Mouse (Mus musculus) kidney, embryonic 16.5 days (tissue): ENCODE results near the gene Gnat3. TPM values are rescaled to one million over a fixed set of nuclear protein-coding genes. Genes with fewer than 3 reads are reported as not detected.
"Not testable (repeated sequence)": the region's sequence is repeated elsewhere in the genome, so short reads cannot be mapped to it uniquely, and the experiment has no call there.

Source experiments
- ATAC-seq: fragments of 200-750 bp; cut with Nextera tagmentation; 2 replicates; pipeline ENCODE4 v1.8.0; 2017; ENCODE audit warnings: moderate TSS enrichment; ENCODE audit not compliant: low FRiP score, low TSS enrichment
- H3K27ac ChIP-seq: fragments of 300-500 bp; sonication (generic); 2 replicates; pipeline ENCODE4 v1.5.1; 2014; ENCODE audit warnings: low read length
- H3K27me3 ChIP-seq: fragments of 300-500 bp; sonication (generic); 2 replicates; pipeline ENCODE4 v1.6.1; 2014; ENCODE audit warnings: low read length, control low read depth, mixed read lengths; ENCODE audit not compliant: insufficient read depth
- H3K36me3 ChIP-seq: fragments of 300-500 bp; sonication (generic); 2 replicates; pipeline ENCODE4 v1.6.1; 2014; ENCODE audit warnings: low read length, control low read depth, mixed read lengths; ENCODE audit not compliant: insufficient read depth
- H3K4me1 ChIP-seq: fragments of 300-500 bp; sonication (generic); 2 replicates; pipeline ENCODE4 v1.6.1; 2014; ENCODE audit warnings: low read length, control low read depth, mixed read lengths; ENCODE audit not compliant: insufficient read depth
- H3K4me2 ChIP-seq: fragments of 300-500 bp; sonication (generic); replicated peaks from 2 replicates; pipeline ENCODE4 v1.6.1; 2014; ENCODE audit warnings: low read depth, low read length
- H3K4me3 ChIP-seq: fragments of 300-500 bp; sonication (generic); 2 replicates; pipeline ENCODE4 v1.5.1; 2014; ENCODE audit warnings: mild to moderate bottlenecking, low read length
- H3K9ac ChIP-seq: fragments of 300-500 bp; sonication (generic); replicated peaks from 2 replicates; pipeline ENCODE4 v1.6.1; 2014; ENCODE audit warnings: low read length
- H3K9me3 ChIP-seq: fragments of 300-500 bp; sonication (generic); 2 replicates; pipeline ENCODE4 v1.6.1; 2016; ENCODE audit warnings: low read length, control low read depth
- WGBS: fragments of 180-500 bp; shearing (Covaris S2); extraction: QIAGEN DNeasy Blood & Tissue Kit; methylation state at CpG from one replicate; pipeline ENCODE4 v1.1.7; 2014; 5-methylcytosine and 5-hydroxymethylcytosine counted together
- polyA plus RNA-seq: library from polyadenylated mRNA; unstranded; fragments of >200 nt; fragmentation: Nextera tagmentation; extraction: Ambion mirVana; gene quantifications from 2 replicates; pipeline ENCODE4 v1.2.1, GENCODE M21; 2015

The Gnat3 gene
- not detected in 2 replicates for polyA plus RNA-seq

DNA sequence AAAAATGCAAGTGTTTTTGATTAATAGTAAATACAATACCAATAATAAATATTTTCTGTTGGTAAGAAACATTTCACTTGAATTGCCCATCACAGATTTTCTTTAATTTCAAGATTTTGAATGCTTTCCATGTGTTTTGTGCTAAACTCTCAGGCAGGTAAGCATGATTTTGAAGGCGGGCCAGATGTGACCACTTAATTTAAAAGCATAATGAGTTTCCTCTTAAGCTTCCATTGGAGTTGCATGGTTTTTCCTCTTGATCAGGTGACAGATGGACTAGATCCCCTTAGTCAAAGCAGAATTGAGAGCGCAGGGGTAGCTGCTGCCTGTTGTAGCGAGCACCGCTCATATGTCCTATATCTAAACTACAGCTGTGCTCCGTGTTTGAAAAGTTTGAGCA is at the start of gene Gnat3:
Gene Gnat3, plus strand, starts transcription at position 301 of the 400 bp plus-strand sequence.
- Histone ChIP-seq H3K36me3 (no peaks in the 10 kb centered on the region), H3K27ac (no peak within 1 kb of the TSS), H3K4me1 (no peaks in the 10 kb centered on the region), H3K27me3 (no peaks in the 10 kb centered on the region), H3K9me3 (no peaks in the 10 kb centered on the region), H3K4me3 (no peak within 1 kb of the TSS), H3K9ac (no peak within 1 kb of the TSS), H3K4me2 (no peak within 1 kb of the TSS)
- 91% methylated on average over 5 of the region's 5 CpGs for WGBS
- ATAC-seq: no peak

DNA sequence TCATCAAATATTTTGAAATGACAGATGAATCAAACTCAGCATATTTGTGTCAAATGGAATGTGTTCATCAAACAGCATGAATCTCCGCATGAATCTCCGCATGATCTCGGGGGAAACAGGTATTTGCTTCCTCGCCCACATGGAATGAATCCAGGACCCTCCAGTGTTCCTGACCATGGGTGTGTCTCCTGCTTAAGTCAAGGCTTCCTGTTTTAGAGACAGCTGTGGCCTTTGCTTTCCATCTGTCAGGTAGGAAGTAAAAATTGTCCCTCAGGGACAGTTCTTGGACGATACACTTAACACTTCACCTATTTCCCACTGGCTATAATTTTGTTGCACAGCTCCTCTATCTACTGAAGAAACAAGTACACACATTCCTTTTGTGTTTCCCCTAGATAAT is 43.4 kb upstream of the Gnat3 start:
- Histone ChIP-seq H3K36me3 (no peaks in the 10 kb centered on the region), H3K9me3 (no peaks in the 10 kb centered on the region), H3K27ac (no peak overlapping the region), H3K9ac (no peak overlapping the region), H3K4me1 (peaks cover 4% of the 10 kb centered on the region), H3K4me3 (no peak overlapping the region), H3K27me3 (no peaks in the 10 kb centered on the region), H3K4me2 (no peak overlapping the region)
- no peak for ATAC-seq
- 64% methylated on average over 5 of the region's 5 CpGs for whole genome bisulfite sequencing

- peak; percentile 77; the same call in 1 of the 2 replicates for ATAC-seq
- Histone ChIP-seq H3K4me3 (no peak overlapping the region), H3K27me3 (no peaks in the 10 kb centered on the region), H3K4me1 (peaks cover 19% of the 10 kb centered on the region), H3K9me3 (no peaks in the 10 kb centered on the region), H3K36me3 (no peaks in the 10 kb centered on the region), H3K9ac (no peak overlapping the region), H3K27ac (peak overlapping the region; percentile 8; the same call in 1 of the 2 replicates), H3K4me2 (no peak overlapping the region)
- 71% methylated on average over 3 of the region's 3 CpGs for WGBS
Observed at GRCm38 (mm10) chr5:17923648-17924047, 38.7 kb upstream of the Gnat3 start.

GRCm38 (mm10) chr5:17924085-17924518 is 38.2 kb upstream of the Gnat3 start:
- 24% methylated on average over 2 of the region's 2 CpGs for WGBS
- Histone ChIP-seq H3K27me3 (no peaks in the 10 kb centered on the region), H3K27ac (peak overlapping the region; percentile 54; the same call in 1 of the 2 replicates), H3K9me3 (no peaks in the 10 kb centered on the region), H3K4me3 (no peak overlapping the region), H3K4me1 (peaks cover 19% of the 10 kb centered on the region), H3K9ac (no peak overlapping the region), H3K4me2 (no peak overlapping the region), H3K36me3 (no peaks in the 10 kb centered on the region)
- ATAC-seq: peak; percentile 86

GRCm38 (mm10) chr5:17928471-17928870 is 33.9 kb upstream of the Gnat3 start:
- Histone ChIP-seq H3K27me3 (no peaks in the 10 kb centered on the region), H3K36me3 (no peaks in the 10 kb centered on the region), H3K9ac (no peak overlapping the region), H3K9me3 (no peaks in the 10 kb centered on the region), H3K4me2 (no peak overlapping the region), H3K4me3 (no peak overlapping the region), H3K27ac (no peak overlapping the region), H3K4me1 (peaks cover 17% of the 10 kb centered on the region)
- peak; percentile 68 for ATAC-seq
- 31% methylated on average over 4 of the region's 4 CpGs for WGBS

DNA sequence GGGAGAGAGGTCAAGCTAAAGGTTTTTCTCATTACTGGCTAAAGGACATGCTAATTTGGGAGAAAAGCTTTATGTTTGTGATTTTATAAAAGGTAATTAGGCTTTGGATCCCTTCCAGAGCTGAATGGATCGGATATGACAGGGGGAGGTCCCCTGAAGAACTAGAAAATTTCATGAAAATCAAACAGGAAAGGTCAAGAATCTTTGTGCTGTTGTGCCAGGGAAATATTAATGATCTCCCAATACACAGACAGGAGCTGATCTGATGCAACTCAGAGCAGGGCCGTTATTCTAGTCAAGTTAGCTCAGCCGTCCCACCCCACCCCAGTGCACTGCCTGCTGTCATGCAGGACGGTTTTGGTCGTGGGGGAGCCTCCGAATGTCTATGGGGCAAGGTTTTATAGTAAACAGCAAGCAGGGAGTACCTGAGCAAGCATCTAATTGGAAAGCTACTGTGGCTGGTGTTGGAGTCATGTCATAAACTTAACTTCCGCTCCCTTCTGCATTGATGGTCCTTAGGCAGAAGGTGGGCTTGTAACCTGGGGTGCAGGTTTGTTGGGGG is 33.3 kb upstream of the Gnat3 start:
- WGBS: 43% methylated on average over 7 of the region's 7 CpGs
- no peak overlapping the region for H3K4me2 ChIP-seq
- no peaks in the 10 kb centered on the region for H3K27me3 ChIP-seq
- H3K36me3 ChIP-seq: no peaks in the 10 kb centered on the region
- H3K4me1 ChIP-seq: peaks cover 15% of the 10 kb centered on the region
- no peak overlapping the region for H3K9ac ChIP-seq
- H3K4me3 ChIP-seq: no peak overlapping the region
- no peak overlapping the region for H3K27ac ChIP-seq
- H3K9me3 ChIP-seq: no peaks in the 10 kb centered on the region
- ATAC-seq: 0 out of 2 replicates have a peak, but pooled peaks have one; percentile 42

GRCm38 (mm10) chr5:17931588-17931987 is 30.8 kb upstream of the Gnat3 start:
- H3K4me2 ChIP-seq, H3K27me3 ChIP-seq, H3K27ac ChIP-seq, H3K9ac ChIP-seq, H3K4me1 ChIP-seq, H3K9me3 ChIP-seq, H3K36me3 ChIP-seq, ATAC-seq, H3K4me3 ChIP-seq: not testable (repeated sequence)
- 97% methylated on average over 2 of the region's 2 CpGs for WGBS

- H3K9ac ChIP-seq: no peak overlapping the region
- 73% methylated on average over 1 of the region's 1 CpGs for WGBS
Observed at GRCm38 (mm10) chr5:17934501-17934900, 27.8 kb upstream of the Gnat3 start.

GRCm38 (mm10) chr5:17938170-17938939 is 24.0 kb upstream of the Gnat3 start:
- Histone ChIP-seq H3K4me2 (no peak overlapping the region), H3K27me3 (no peaks in the 10 kb centered on the region), H3K9ac (no peak overlapping the region), H3K27ac (no peak overlapping the region), H3K4me3 (no peak overlapping the region), H3K4me1 (no peaks in the 10 kb centered on the region), H3K9me3 (no peaks in the 10 kb centered on the region), H3K36me3 (no peaks in the 10 kb centered on the region)
- ATAC-seq: no peak
- 53% methylated on average over 1 of the region's 1 CpGs for WGBS

More at GRCm38 (mm10) chr5:17934501-17934900, 27.8 kb upstream of the Gnat3 start:
- no peak overlapping the region for H3K4me2 ChIP-seq
- H3K36me3 ChIP-seq: no peaks in the 10 kb centered on the region
- no peak overlapping the region for H3K4me3 ChIP-seq
- no peaks in the 10 kb centered on the region for H3K9me3 ChIP-seq
- no peak overlapping the region for H3K27ac ChIP-seq
- ATAC-seq: no peak
- no peaks in the 10 kb centered on the region for H3K27me3 ChIP-seq
- no peaks in the 10 kb centered on the region for H3K4me1 ChIP-seq

- no peak overlapping the region for H3K4me3 ChIP-seq
- no peak overlapping the region for H3K27ac ChIP-seq
- ATAC-seq: no peak
- no peaks in the 10 kb centered on the region for H3K9me3 ChIP-seq
- no peaks in the 10 kb centered on the region for H3K36me3 ChIP-seq
- WGBS: 64% methylated on average over 1 of the region's 1 CpGs
- no peaks in the 10 kb centered on the region for H3K4me1 ChIP-seq
- no peaks in the 10 kb centered on the region for H3K27me3 ChIP-seq
- H3K9ac ChIP-seq: no peak overlapping the region
- H3K4me2 ChIP-seq: no peak overlapping the region
Observed at GRCm38 (mm10) chr5:17956468-17956867, 5.9 kb upstream of the Gnat3 start.
